Mouse (Mus musculus) brain, adult 2 months (tissue): Measurements from ENCODE around the gene Rpp25l.
"Not testable (repeated sequence)": the region's sequence is repeated elsewhere in the genome, so short reads cannot be mapped to it uniquely, and the experiment has no call there.

Source experiments
- DNase-seq: peaks from one replicate; pipeline ENCODE4 v3.0.0; 2011; ENCODE audit warnings: low read depth, low spot score

The Rpp25l gene

GRCm38 (mm10) chr4:41696930-41697841 lies 16.1 kb downstream of the Rpp25l start, which contains the start of gene Cntfr:
TSS of gene Cntfr (minus strand) at chr4:41697089.
- DNase-seq, result peak; percentile 87

GRCm38 (mm10) chr4:41696452-41696851 lies 16.9 kb downstream of the Rpp25l start:
- not testable (repeated sequence) for DNase-seq

GRCm38 (mm10) chr4:41695800-41696199 lies 17.5 kb downstream of the Rpp25l start:
- DNase-seq, result not testable (repeated sequence)

GRCm38 (mm10) chr4:41693511-41693910 lies 19.8 kb downstream of the Rpp25l start:
- DNase-seq, result not testable (repeated sequence)

GRCm38 (mm10) chr4:41690014-41690413 lies 23.3 kb downstream of the Rpp25l start:
- DNase-seq, result not testable (repeated sequence)

- DNase-seq, result peak; percentile 40
Measured at GRCm38 (mm10) chr4:41688562-41688961, 24.8 kb downstream of the Rpp25l start.

GRCm38 (mm10) chr4:41685882-41686492 lies 27.3 kb downstream of the Rpp25l start:
- DNase-seq, result not testable (repeated sequence)

- DNase-seq, result not testable (repeated sequence)
Measured at GRCm38 (mm10) chr4:41684931-41685453, 28.3 kb downstream of the Rpp25l start.

GRCm38 (mm10) chr4:41684131-41684930 lies 29.0 kb downstream of the Rpp25l start:
- DNase-seq, result not testable (repeated sequence)

- not testable (repeated sequence) for DNase-seq
Measured at GRCm38 (mm10) chr4:41683303-41683702, 30.0 kb downstream of the Rpp25l start.

GRCm38 (mm10) chr4:41682789-41683188 lies 30.5 kb downstream of the Rpp25l start:
- DNase-seq, result no peak

- DNase-seq, result peak; percentile 29
Measured at GRCm38 (mm10) chr4:41681947-41682346, 31.4 kb downstream of the Rpp25l start.

GRCm38 (mm10) chr4:41681176-41681575 lies 32.2 kb downstream of the Rpp25l start:
- DNase-seq, result peak; percentile 87

GRCm38 (mm10) chr4:41679291-41679690 lies 34.0 kb downstream of the Rpp25l start:
- DNase-seq, result no peak

GRCm38 (mm10) chr4:41678863-41679262 lies 34.5 kb downstream of the Rpp25l start:
- DNase-seq, result no peak

- DNase-seq, result peak; percentile 90
Measured at GRCm38 (mm10) chr4:41677006-41677629, 36.2 kb downstream of the Rpp25l start.

GRCm38 (mm10) chr4:41676248-41677005 lies 36.9 kb downstream of the Rpp25l start:
- peak; percentile 60 for DNase-seq

GRCm38 (mm10) chr4:41673186-41673585 lies 40.1 kb downstream of the Rpp25l start:
- DNase-seq, result peak; percentile 69

GRCm38 (mm10) chr4:41672522-41672963 lies 40.8 kb downstream of the Rpp25l start:
- DNase-seq, result no peak

- DNase-seq, result no peak
Measured at GRCm38 (mm10) chr4:41671963-41672480, 41.3 kb downstream of the Rpp25l start.
